Mouse (Mus musculus): ENCODE data around the gene Phlpp2. TPM values are rescaled to one million over a fixed set of nuclear protein-coding genes. Genes with fewer than 3 reads are reported as not detected.

The Phlpp2 gene
- polyA plus RNA-seq, 1 experiment from 2014 or later: 3.2 TPM

- WGBS: 54% methylated on average over 4 of the region's 4 CpGs
- H3K4me1 ChIP-seq (ENCODE audit: control insufficient read depth, insufficient read depth, low read length): no peaks in the 10 kb centered on the region
- no peak overlapping the region for H3K27ac ChIP-seq (ENCODE audit: low read depth, low read length)
- ATAC-seq (ENCODE audit: low FRiP score) (no peak), DNase-seq (ENCODE audit: low spot score, missing footprints) (no peak)
- no peaks in the 10 kb centered on the region for H3K27me3 ChIP-seq (ENCODE audit: control insufficient read depth, insufficient read depth, low read length)
- no peak overlapping the region for H3K4me3 ChIP-seq (ENCODE audit: low read depth, low read length)
- no peaks in the 10 kb centered on the region for H3K9me3 ChIP-seq (ENCODE audit: control insufficient read depth, low read length)
- no peaks in the 10 kb centered on the region for H3K36me3 ChIP-seq (ENCODE audit: control insufficient read depth, insufficient read depth, low read length)
- no peak overlapping the region for H3K4me2 ChIP-seq
- H3K9ac ChIP-seq (ENCODE audit: low read length): no peak overlapping the region
These were observed 48.9 kb downstream of the Phlpp2 start for GRCm38 (mm10) chr8:109917277-109917676.

GRCm38 (mm10) chr8:109920406-109921390 lies 52.4 kb downstream of the Phlpp2 start:
- H3K4me2 ChIP-seq: no peak overlapping the region
- ATAC-seq (ENCODE audit: low FRiP score) (no peak), DNase-seq (ENCODE audit: low spot score, missing footprints) (no peak)
- no peak overlapping the region for H3K27ac ChIP-seq (ENCODE audit: low read depth, low read length)
- WGBS: 89% methylated on average over 8 of the region's 8 CpGs
- no peaks in the 10 kb centered on the region for H3K27me3 ChIP-seq (ENCODE audit: control insufficient read depth, insufficient read depth, low read length)
- no peaks in the 10 kb centered on the region for H3K4me1 ChIP-seq (ENCODE audit: control insufficient read depth, insufficient read depth, low read length)
- no peaks in the 10 kb centered on the region for H3K9me3 ChIP-seq (ENCODE audit: control insufficient read depth, low read length)
- H3K9ac ChIP-seq (ENCODE audit: low read length): no peak overlapping the region
- no peak overlapping the region for H3K4me3 ChIP-seq (ENCODE audit: low read depth, low read length)
- 0 out of 2 replicates have a peak, but pooled peaks cover 6% of the 10 kb centered on the region for H3K36me3 ChIP-seq (ENCODE audit: control insufficient read depth, insufficient read depth, low read length)

GRCm38 (mm10) chr8:109941606-109942360 lies 73.4 kb downstream of the Phlpp2 start:
- 95% methylated on average over 2 of the region's 2 CpGs for WGBS
- DNase-seq (ENCODE audit: low spot score, missing footprints): no peak
- no peaks in the 10 kb centered on the region for H3K9me3 ChIP-seq (ENCODE audit: control insufficient read depth, low read length)

GRCm38 (mm10) chr8:109945153-109945632 lies 76.9 kb downstream of the Phlpp2 start:
- Histone ChIP-seq H3K4me3 (ENCODE audit: low read depth, low read length) (no peak overlapping the region), H3K4me1 (ENCODE audit: control insufficient read depth, insufficient read depth, low read length) (no peaks in the 10 kb centered on the region; the same call in 1 of the 2 replicates), H3K36me3 (ENCODE audit: control insufficient read depth, insufficient read depth, low read length) (peaks cover 4% of the 10 kb centered on the region), H3K9me3 (ENCODE audit: control insufficient read depth, low read length) (no peaks in the 10 kb centered on the region), H3K27ac (ENCODE audit: low read depth, low read length) (no peak overlapping the region), H3K9ac (ENCODE audit: low read length) (no peak overlapping the region), H3K27me3 (ENCODE audit: control insufficient read depth, insufficient read depth, low read length) (peaks cover 7% of the 10 kb centered on the region), H3K4me2 (no peak overlapping the region)
- ATAC-seq (ENCODE audit: low FRiP score) (no peak), DNase-seq (ENCODE audit: low spot score, missing footprints) (no peak)
- WGBS: 60% methylated on average over 9 of the region's 9 CpGs

More at GRCm38 (mm10) chr8:109941606-109942360, 73.4 kb downstream of the Phlpp2 start:
- Histone ChIP-seq H3K4me3 (ENCODE audit: low read depth, low read length) (no peak overlapping the region), H3K27me3 (ENCODE audit: control insufficient read depth, insufficient read depth, low read length) (no peaks in the 10 kb centered on the region), H3K27ac (ENCODE audit: low read depth, low read length) (no peak overlapping the region), H3K4me2 (no peak overlapping the region), H3K4me1 (ENCODE audit: control insufficient read depth, insufficient read depth, low read length) (no peaks in the 10 kb centered on the region), H3K9ac (ENCODE audit: low read length) (no peak overlapping the region), H3K36me3 (ENCODE audit: control insufficient read depth, insufficient read depth, low read length) (peaks cover 9% of the 10 kb centered on the region)
- no peak for ATAC-seq (ENCODE audit: low FRiP score)

GRCm38 (mm10) chr8:109945694-109946093 lies 77.4 kb downstream of the Phlpp2 start:
- Histone ChIP-seq H3K4me1 (ENCODE audit: control insufficient read depth, insufficient read depth, low read length) (no peaks in the 10 kb centered on the region; the same call in 1 of the 2 replicates), H3K9ac (ENCODE audit: low read length) (no peak overlapping the region), H3K9me3 (ENCODE audit: control insufficient read depth, low read length) (no peaks in the 10 kb centered on the region), H3K27me3 (ENCODE audit: control insufficient read depth, insufficient read depth, low read length) (peaks cover 7% of the 10 kb centered on the region), H3K4me2 (no peak overlapping the region), H3K36me3 (ENCODE audit: control insufficient read depth, insufficient read depth, low read length) (no peaks in the 10 kb centered on the region), H3K27ac (ENCODE audit: low read depth, low read length) (no peak overlapping the region), H3K4me3 (ENCODE audit: low read depth, low read length) (no peak overlapping the region)
- ATAC-seq (ENCODE audit: low FRiP score) (no peak), DNase-seq (ENCODE audit: low spot score, missing footprints) (no peak)
- WGBS: 79% methylated on average over 7 of the region's 7 CpGs

- H3K4me3 ChIP-seq (ENCODE audit: low read depth, low read length): no peak overlapping the region
- ATAC-seq (ENCODE audit: low FRiP score) (no peak), DNase-seq (ENCODE audit: low spot score, missing footprints) (no peak)
- H3K36me3 ChIP-seq (ENCODE audit: control insufficient read depth, insufficient read depth, low read length): no peaks in the 10 kb centered on the region
- 85% methylated on average over 7 of the region's 7 CpGs for WGBS
- no peaks in the 10 kb centered on the region for H3K9me3 ChIP-seq (ENCODE audit: control insufficient read depth, low read length)
- H3K27ac ChIP-seq (ENCODE audit: low read depth, low read length): no peak overlapping the region
- peaks cover 7% of the 10 kb centered on the region for H3K27me3 ChIP-seq (ENCODE audit: control insufficient read depth, insufficient read depth, low read length)
- no peak overlapping the region for H3K9ac ChIP-seq (ENCODE audit: low read length)
- no peak overlapping the region for H3K4me2 ChIP-seq
- peaks cover 2% of the 10 kb centered on the region for H3K4me1 ChIP-seq (ENCODE audit: control insufficient read depth, insufficient read depth, low read length)
These were observed 77.9 kb downstream of the Phlpp2 start for GRCm38 (mm10) chr8:109946272-109946671.

GRCm38 (mm10) chr8:109947447-109948284 lies 79.3 kb downstream of the Phlpp2 start:
- H3K4me2 ChIP-seq: peak overlapping the region; percentile 50
- H3K27ac ChIP-seq (ENCODE audit: low read depth, low read length): no peak overlapping the region
- H3K4me1 ChIP-seq (ENCODE audit: control insufficient read depth, insufficient read depth, low read length): peaks cover 8% of the 10 kb centered on the region
- peaks cover 7% of the 10 kb centered on the region for H3K27me3 ChIP-seq (ENCODE audit: control insufficient read depth, insufficient read depth, low read length)
- peak; percentile 63 for ATAC-seq (ENCODE audit: low FRiP score)
- peak overlapping the region; percentile 17 for H3K9ac ChIP-seq (ENCODE audit: low read length)
- peak; percentile 87 for DNase-seq (ENCODE audit: low spot score, missing footprints)
- H3K9me3 ChIP-seq (ENCODE audit: control insufficient read depth, low read length): no peaks in the 10 kb centered on the region
- no peaks in the 10 kb centered on the region for H3K36me3 ChIP-seq (ENCODE audit: control insufficient read depth, insufficient read depth, low read length)
- peak overlapping the region; percentile 25 for H3K4me3 ChIP-seq (ENCODE audit: low read depth, low read length)
- WGBS: 2% methylated on average over 26 of the region's 26 CpGs

GRCm38 (mm10) chr8:109948285-109948564 lies 79.9 kb downstream of the Phlpp2 start:
- peaks cover 8% of the 10 kb centered on the region for H3K4me1 ChIP-seq (ENCODE audit: control insufficient read depth, insufficient read depth, low read length)
- peak; percentile 9; the same call in 1 of the 2 replicates for ATAC-seq (ENCODE audit: low FRiP score)
- H3K27ac ChIP-seq (ENCODE audit: low read depth, low read length): no peak overlapping the region
- DNase-seq (ENCODE audit: low spot score, missing footprints): no peak
- peaks cover 7% of the 10 kb centered on the region for H3K27me3 ChIP-seq (ENCODE audit: control insufficient read depth, insufficient read depth, low read length)
- peak overlapping the region; percentile 50 for H3K4me2 ChIP-seq
- peak overlapping the region; percentile 25 for H3K4me3 ChIP-seq (ENCODE audit: low read depth, low read length)
- no peaks in the 10 kb centered on the region for H3K9me3 ChIP-seq (ENCODE audit: control insufficient read depth, low read length)
- no peaks in the 10 kb centered on the region for H3K36me3 ChIP-seq (ENCODE audit: control insufficient read depth, insufficient read depth, low read length)
- WGBS: 4% methylated on average over 19 of the region's 19 CpGs
- H3K9ac ChIP-seq (ENCODE audit: low read length): peak overlapping the region; percentile 17

Data from midbrain, embryonic 11.5 days (tissue).